Mouse (Mus musculus) neural tube, embryonic 15.5 days (tissue): ENCODE measurements around the gene Dnm3. TPM values are rescaled to one million over a fixed set of nuclear protein-coding genes. Genes with fewer than 3 reads are reported as not detected.

ENCODE experiments used
- ATAC-seq: fragments of 200-750 bp; cut with Nextera tagmentation; 2 replicates; pipeline ENCODE4 v1.8.0; 2017; ENCODE audit warnings: mild to moderate bottlenecking, moderate TSS enrichment, moderate library complexity; ENCODE audit not compliant: low FRiP score
- H3K27ac ChIP-seq: fragments of 300-500 bp; sonication (generic); replicated peaks from 2 replicates; pipeline ENCODE4 v1.5.1; 2015; ENCODE audit warnings: mild to moderate bottlenecking, inconsistent platforms
- H3K27me3 ChIP-seq: fragments of 300-500 bp; sonication (generic); replicated peaks from 2 replicates; pipeline ENCODE4 v1.6.1; 2015; ENCODE audit warnings: inconsistent platforms
- H3K36me3 ChIP-seq: fragments of 300-500 bp; sonication (generic); 2 replicates; pipeline ENCODE4 v1.6.1; 2015; ENCODE audit warnings: inconsistent platforms
- H3K4me1 ChIP-seq: fragments of 300-500 bp; sonication (generic); 2 replicates; pipeline ENCODE4 v1.6.1; 2015; ENCODE audit warnings: inconsistent platforms
- H3K4me2 ChIP-seq: fragments of 300-500 bp; sonication (generic); 2 replicates; pipeline ENCODE4 v1.6.1; 2015; ENCODE audit warnings: inconsistent platforms, mild to moderate bottlenecking, moderate library complexity
- H3K4me3 ChIP-seq: fragments of 300-500 bp; sonication (generic); replicated peaks from 2 replicates; pipeline ENCODE4 v1.5.1; 2015; ENCODE audit warnings: mild to moderate bottlenecking, inconsistent platforms
- H3K9ac ChIP-seq: fragments of 300-500 bp; sonication (generic); replicated peaks from 2 replicates; pipeline ENCODE4 v1.6.1; 2015; ENCODE audit warnings: mild to moderate bottlenecking, inconsistent platforms
- H3K9me3 ChIP-seq: fragments of 300-500 bp; sonication (generic); replicated peaks from 2 replicates; pipeline ENCODE4 v1.6.1; 2016; ENCODE audit warnings: inconsistent platforms
- WGBS: fragments of 180-500 bp; shearing (Covaris S2); methylation state at CpG from one replicate; pipeline ENCODE4 v1.1.7; 2015; ENCODE audit warnings: mixed read lengths; 5-methylcytosine and 5-hydroxymethylcytosine counted together
- polyA plus RNA-seq: library from polyadenylated mRNA; unstranded; fragments of >200 nt; fragmentation: Nextera tagmentation; extraction: Ambion mirVana; gene quantifications from 2 replicates; pipeline ENCODE4 v1.2.1, GENCODE M21; 2015

The Dnm3 gene
- polyA plus RNA-seq, 1 experiment from 2014 or later, result 60.8 TPM

- 92% methylated on average over 3 of the region's 3 CpGs for WGBS
- Histone ChIP-seq H3K4me3 (no peak overlapping the region), H3K4me2 (no peak overlapping the region), H3K27me3 (no peaks in the 10 kb centered on the region), H3K9ac (no peak overlapping the region), H3K36me3 (no peaks in the 10 kb centered on the region), H3K4me1 (no peaks in the 10 kb centered on the region), H3K9me3 (no peaks in the 10 kb centered on the region), H3K27ac (no peak overlapping the region)
- no peak for ATAC-seq
Observed at GRCm38 (mm10) chr1:162149730-162150129, 328.1 kb downstream of the Dnm3 start.

- no peak overlapping the region for H3K27ac ChIP-seq
- ATAC-seq, result no peak
- no peak overlapping the region for H3K9ac ChIP-seq
- H3K4me1 ChIP-seq, result no peaks in the 10 kb centered on the region
- no peak overlapping the region for H3K4me2 ChIP-seq
- WGBS, result 89% methylated on average over 3 of the region's 3 CpGs
- no peak overlapping the region for H3K4me3 ChIP-seq
- H3K27me3 ChIP-seq, result no peaks in the 10 kb centered on the region
- H3K9me3 ChIP-seq, result no peaks in the 10 kb centered on the region
- no peaks in the 10 kb centered on the region for H3K36me3 ChIP-seq
Observed at GRCm38 (mm10) chr1:162147554-162147953, 330.3 kb downstream of the Dnm3 start.

- no peaks in the 10 kb centered on the region for H3K27me3 ChIP-seq
- no peaks in the 10 kb centered on the region for H3K4me1 ChIP-seq
- no peak overlapping the region for H3K4me3 ChIP-seq
- no peak overlapping the region for H3K4me2 ChIP-seq
- no peaks in the 10 kb centered on the region for H3K9me3 ChIP-seq
- no peak overlapping the region for H3K9ac ChIP-seq
- WGBS, result 80% methylated on average over 5 of the region's 6 CpGs
- ATAC-seq, result no peak
- no peaks in the 10 kb centered on the region for H3K36me3 ChIP-seq
- no peak overlapping the region for H3K27ac ChIP-seq
Observed at GRCm38 (mm10) chr1:162145748-162146147, 332.1 kb downstream of the Dnm3 start.

- WGBS, result 80% methylated on average over 1 of the region's 1 CpGs
- H3K9ac ChIP-seq, result no peak overlapping the region
- ATAC-seq, result no peak
- H3K4me2 ChIP-seq, result no peak overlapping the region
- no peaks in the 10 kb centered on the region for H3K4me1 ChIP-seq
- H3K27ac ChIP-seq, result no peak overlapping the region
- no peaks in the 10 kb centered on the region for H3K36me3 ChIP-seq
- H3K4me3 ChIP-seq, result no peak overlapping the region
- no peaks in the 10 kb centered on the region for H3K9me3 ChIP-seq
- H3K27me3 ChIP-seq, result no peaks in the 10 kb centered on the region
Observed at GRCm38 (mm10) chr1:162144992-162145391, 332.8 kb downstream of the Dnm3 start.

- no peak for ATAC-seq
- Histone ChIP-seq H3K9ac (no peak overlapping the region), H3K27ac (no peak overlapping the region)
Observed at GRCm38 (mm10) chr1:162143974-162144912, 333.6 kb downstream of the Dnm3 start.

GRCm38 (mm10) chr1:162142285-162142684, 335.5 kb downstream of the Dnm3 start:
- Histone ChIP-seq H3K9me3 (no peaks in the 10 kb centered on the region), H3K4me2 (no peak overlapping the region), H3K27ac (no peak overlapping the region), H3K4me1 (no peaks in the 10 kb centered on the region), H3K4me3 (no peak overlapping the region), H3K36me3 (no peaks in the 10 kb centered on the region), H3K27me3 (no peaks in the 10 kb centered on the region), H3K9ac (no peak overlapping the region)
- no peak for ATAC-seq
- WGBS, result 74% methylated on average over 7 of the region's 7 CpGs

More at GRCm38 (mm10) chr1:162143974-162144912, 333.6 kb downstream of the Dnm3 start:
- Histone ChIP-seq H3K4me3 (no peak overlapping the region), H3K27me3 (no peaks in the 10 kb centered on the region), H3K9me3 (no peaks in the 10 kb centered on the region), H3K36me3 (no peaks in the 10 kb centered on the region), H3K4me1 (no peaks in the 10 kb centered on the region), H3K4me2 (no peak overlapping the region)
- 56% methylated on average over 6 of the region's 6 CpGs for WGBS

GRCm38 (mm10) chr1:162136328-162136727, 341.5 kb downstream of the Dnm3 start:
- no peak for ATAC-seq
- H3K9ac ChIP-seq, result no peak overlapping the region
- 37% methylated on average over 4 of the region's 4 CpGs for WGBS
- H3K4me3 ChIP-seq, result no peak overlapping the region
- H3K9me3 ChIP-seq, result no peaks in the 10 kb centered on the region
- no peaks in the 10 kb centered on the region for H3K4me1 ChIP-seq
- no peaks in the 10 kb centered on the region for H3K36me3 ChIP-seq
- H3K27ac ChIP-seq, result no peak overlapping the region
- H3K27me3 ChIP-seq, result no peaks in the 10 kb centered on the region
- H3K4me2 ChIP-seq, result no peak overlapping the region

- no peak overlapping the region for H3K4me3 ChIP-seq
- no peak overlapping the region for H3K4me2 ChIP-seq
- no peaks in the 10 kb centered on the region for H3K27me3 ChIP-seq
- no peaks in the 10 kb centered on the region for H3K36me3 ChIP-seq
- H3K4me1 ChIP-seq, result no peaks in the 10 kb centered on the region
- H3K9ac ChIP-seq, result no peak overlapping the region
- no peaks in the 10 kb centered on the region for H3K9me3 ChIP-seq
- no peak overlapping the region for H3K27ac ChIP-seq
- 69% methylated on average over 11 of the region's 11 CpGs for WGBS
- no peak for ATAC-seq
Observed at GRCm38 (mm10) chr1:162135451-162136213, 342.2 kb downstream of the Dnm3 start.

- Histone ChIP-seq H3K9ac (no peak overlapping the region), H3K4me3 (no peak overlapping the region), H3K27ac (no peak overlapping the region), H3K4me1 (no peaks in the 10 kb centered on the region), H3K36me3 (no peaks in the 10 kb centered on the region), H3K4me2 (no peak overlapping the region), H3K9me3 (no peaks in the 10 kb centered on the region), H3K27me3 (no peaks in the 10 kb centered on the region)
- no peak for ATAC-seq
- WGBS, result 90% methylated on average over 3 of the region's 3 CpGs
Observed at GRCm38 (mm10) chr1:162134651-162135066, 343.2 kb downstream of the Dnm3 start.

GRCm38 (mm10) chr1:162132908-162133641, 344.8 kb downstream of the Dnm3 start:
- Histone ChIP-seq H3K4me2 (no peak overlapping the region), H3K36me3 (no peaks in the 10 kb centered on the region), H3K27ac (no peak overlapping the region), H3K9me3 (no peaks in the 10 kb centered on the region), H3K9ac (no peak overlapping the region), H3K4me3 (no peak overlapping the region), H3K27me3 (no peaks in the 10 kb centered on the region), H3K4me1 (no peaks in the 10 kb centered on the region)
- WGBS, result 94% methylated on average over 8 of the region's 8 CpGs
- no peak for ATAC-seq
